Mouse (Mus musculus) kidney, embryonic 16.5 days (tissue): ENCODE measurements around the gene Mtx1. TPM values are rescaled to one million over a fixed set of nuclear protein-coding genes. Genes with fewer than 3 reads are reported as not detected.

Source experiments
- ATAC-seq: fragments of 200-750 bp; cut with Nextera tagmentation; 2 replicates; pipeline ENCODE4 v1.8.0; 2017; ENCODE audit warnings: moderate TSS enrichment; ENCODE audit not compliant: low FRiP score, low TSS enrichment
- H3K27ac ChIP-seq: fragments of 300-500 bp; sonication (generic); 2 replicates; pipeline ENCODE4 v1.5.1; 2014; ENCODE audit warnings: low read length
- H3K27me3 ChIP-seq: fragments of 300-500 bp; sonication (generic); 2 replicates; pipeline ENCODE4 v1.6.1; 2014; ENCODE audit warnings: low read length, control low read depth, mixed read lengths; ENCODE audit not compliant: insufficient read depth
- H3K36me3 ChIP-seq: fragments of 300-500 bp; sonication (generic); 2 replicates; pipeline ENCODE4 v1.6.1; 2014; ENCODE audit warnings: low read length, control low read depth, mixed read lengths; ENCODE audit not compliant: insufficient read depth
- H3K4me1 ChIP-seq: fragments of 300-500 bp; sonication (generic); 2 replicates; pipeline ENCODE4 v1.6.1; 2014; ENCODE audit warnings: low read length, control low read depth, mixed read lengths; ENCODE audit not compliant: insufficient read depth
- H3K4me2 ChIP-seq: fragments of 300-500 bp; sonication (generic); replicated peaks from 2 replicates; pipeline ENCODE4 v1.6.1; 2014; ENCODE audit warnings: low read depth, low read length
- H3K4me3 ChIP-seq: fragments of 300-500 bp; sonication (generic); 2 replicates; pipeline ENCODE4 v1.5.1; 2014; ENCODE audit warnings: mild to moderate bottlenecking, low read length
- H3K9ac ChIP-seq: fragments of 300-500 bp; sonication (generic); replicated peaks from 2 replicates; pipeline ENCODE4 v1.6.1; 2014; ENCODE audit warnings: low read length
- H3K9me3 ChIP-seq: fragments of 300-500 bp; sonication (generic); 2 replicates; pipeline ENCODE4 v1.6.1; 2016; ENCODE audit warnings: low read length, control low read depth
- WGBS: fragments of 180-500 bp; shearing (Covaris S2); extraction: QIAGEN DNeasy Blood & Tissue Kit; methylation state at CpG from one replicate; pipeline ENCODE4 v1.1.7; 2014; 5-methylcytosine and 5-hydroxymethylcytosine counted together
- polyA plus RNA-seq: library from polyadenylated mRNA; unstranded; fragments of >200 nt; fragmentation: Nextera tagmentation; extraction: Ambion mirVana; gene quantifications from 2 replicates; pipeline ENCODE4 v1.2.1, GENCODE M21; 2015

The Mtx1 gene
- polyA plus RNA-seq, 1 experiment from 2014 or later: 227 TPM

DNA sequence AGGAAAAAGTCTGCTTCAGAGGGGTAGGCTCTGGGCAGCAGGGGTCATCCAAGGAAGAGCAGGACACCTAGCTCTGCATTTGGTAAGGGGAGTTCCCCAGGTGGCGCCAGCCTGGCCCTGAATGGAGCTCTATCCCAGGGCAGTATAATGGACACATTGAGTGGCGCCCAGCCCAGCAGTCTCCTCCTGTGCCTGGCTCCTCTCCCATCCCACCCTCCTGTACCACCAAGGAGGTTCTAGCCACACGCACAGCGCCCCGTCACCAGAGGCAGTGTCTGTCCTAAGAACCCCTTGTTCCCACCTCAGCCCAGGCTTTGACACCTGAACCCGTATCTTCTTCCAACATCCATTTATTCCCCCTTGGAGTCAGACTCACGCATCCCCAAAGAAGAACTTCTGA is 17.2 kb downstream of the Mtx1 start:
- Histone ChIP-seq H3K36me3 (peaks cover 40% of the 10 kb centered on the region), H3K4me1 (peaks cover 22% of the 10 kb centered on the region), H3K9me3 (no peaks in the 10 kb centered on the region), H3K9ac (no peak overlapping the region), H3K4me2 (no peak overlapping the region), H3K27ac (peak overlapping the region; percentile 23; the same call in 1 of the 2 replicates), H3K4me3 (no peak overlapping the region), H3K27me3 (no peaks in the 10 kb centered on the region)
- no peak for ATAC-seq
- WGBS: 86% methylated on average over 7 of the region's 7 CpGs

- Histone ChIP-seq H3K4me2 (no peak overlapping the region), H3K4me1 (peaks cover 16% of the 10 kb centered on the region), H3K36me3 (peaks cover 40% of the 10 kb centered on the region), H3K27ac (no peak overlapping the region), H3K4me3 (no peak overlapping the region), H3K27me3 (no peaks in the 10 kb centered on the region), H3K9me3 (no peaks in the 10 kb centered on the region), H3K9ac (no peak overlapping the region)
- no peak for ATAC-seq
- 86% methylated on average over 6 of the region's 6 CpGs for WGBS
Observed at GRCm38 (mm10) chr3:89208736-89209135, 18.2 kb downstream of the Mtx1 start.

GRCm38 (mm10) chr3:89208075-89208657 is 18.7 kb downstream of the Mtx1 start:
- H3K27ac ChIP-seq: no peak overlapping the region
- ATAC-seq: no peak
- H3K4me1 ChIP-seq: peaks cover 18% of the 10 kb centered on the region
- H3K4me3 ChIP-seq: no peak overlapping the region
- WGBS: 83% methylated on average over 13 of the region's 13 CpGs
- no peaks in the 10 kb centered on the region for H3K9me3 ChIP-seq
- H3K36me3 ChIP-seq: peaks cover 40% of the 10 kb centered on the region
- H3K4me2 ChIP-seq: no peak overlapping the region
- H3K27me3 ChIP-seq: no peaks in the 10 kb centered on the region
- H3K9ac ChIP-seq: no peak overlapping the region

GRCm38 (mm10) chr3:89206695-89207094 is 20.2 kb downstream of the Mtx1 start:
- no peaks in the 10 kb centered on the region for H3K27me3 ChIP-seq
- no peak overlapping the region for H3K4me3 ChIP-seq
- no peak for ATAC-seq
- peaks cover 12% of the 10 kb centered on the region for H3K4me1 ChIP-seq
- 72% methylated on average over 2 of the region's 2 CpGs for WGBS
- no peak overlapping the region for H3K4me2 ChIP-seq
- peaks cover 40% of the 10 kb centered on the region for H3K36me3 ChIP-seq
- no peak overlapping the region for H3K27ac ChIP-seq
- H3K9ac ChIP-seq: no peak overlapping the region
- no peaks in the 10 kb centered on the region for H3K9me3 ChIP-seq

GRCm38 (mm10) chr3:89206079-89206478 is 20.8 kb downstream of the Mtx1 start:
- no peak overlapping the region for H3K4me2 ChIP-seq
- WGBS: 90% methylated on average over 7 of the region's 7 CpGs
- H3K27me3 ChIP-seq: no peaks in the 10 kb centered on the region
- H3K36me3 ChIP-seq: peaks cover 40% of the 10 kb centered on the region
- no peak overlapping the region for H3K27ac ChIP-seq
- peaks cover 12% of the 10 kb centered on the region for H3K4me1 ChIP-seq
- H3K9me3 ChIP-seq: no peaks in the 10 kb centered on the region
- H3K4me3 ChIP-seq: no peak overlapping the region
- ATAC-seq: no peak
- H3K9ac ChIP-seq: no peak overlapping the region

DNA sequence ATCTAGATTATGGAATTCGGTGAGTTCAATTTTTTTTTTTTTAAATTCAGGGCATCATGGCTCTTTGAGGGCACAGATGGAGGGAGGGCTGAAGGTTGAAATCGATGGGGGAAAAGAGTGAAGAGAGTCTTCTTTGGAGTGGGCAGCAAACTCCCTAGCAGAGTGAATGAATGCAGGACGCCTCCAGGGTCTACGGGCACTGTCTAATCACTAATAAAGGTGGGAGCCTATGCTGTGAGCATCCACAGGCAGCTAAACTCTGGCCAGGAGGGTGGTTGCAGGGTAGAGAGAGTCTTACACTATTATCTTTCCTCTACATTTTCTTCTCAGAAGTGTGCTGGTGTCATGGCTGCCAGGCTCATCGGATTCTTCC is 23.8 kb downstream of the Mtx1 start:
- 37% methylated on average over 5 of the region's 5 CpGs for WGBS
- no peak overlapping the region for H3K27ac ChIP-seq
- peaks cover 19% of the 10 kb centered on the region; the same call in 1 of the 2 replicates for H3K36me3 ChIP-seq
- peak overlapping the region; percentile 75 for H3K4me2 ChIP-seq
- H3K4me3 ChIP-seq: peak overlapping the region; percentile 64
- peaks cover 5% of the 10 kb centered on the region for H3K4me1 ChIP-seq
- peak overlapping the region; percentile 67 for H3K9ac ChIP-seq
- ATAC-seq: no peak
- H3K9me3 ChIP-seq: no peaks in the 10 kb centered on the region
- no peaks in the 10 kb centered on the region for H3K27me3 ChIP-seq

DNA sequence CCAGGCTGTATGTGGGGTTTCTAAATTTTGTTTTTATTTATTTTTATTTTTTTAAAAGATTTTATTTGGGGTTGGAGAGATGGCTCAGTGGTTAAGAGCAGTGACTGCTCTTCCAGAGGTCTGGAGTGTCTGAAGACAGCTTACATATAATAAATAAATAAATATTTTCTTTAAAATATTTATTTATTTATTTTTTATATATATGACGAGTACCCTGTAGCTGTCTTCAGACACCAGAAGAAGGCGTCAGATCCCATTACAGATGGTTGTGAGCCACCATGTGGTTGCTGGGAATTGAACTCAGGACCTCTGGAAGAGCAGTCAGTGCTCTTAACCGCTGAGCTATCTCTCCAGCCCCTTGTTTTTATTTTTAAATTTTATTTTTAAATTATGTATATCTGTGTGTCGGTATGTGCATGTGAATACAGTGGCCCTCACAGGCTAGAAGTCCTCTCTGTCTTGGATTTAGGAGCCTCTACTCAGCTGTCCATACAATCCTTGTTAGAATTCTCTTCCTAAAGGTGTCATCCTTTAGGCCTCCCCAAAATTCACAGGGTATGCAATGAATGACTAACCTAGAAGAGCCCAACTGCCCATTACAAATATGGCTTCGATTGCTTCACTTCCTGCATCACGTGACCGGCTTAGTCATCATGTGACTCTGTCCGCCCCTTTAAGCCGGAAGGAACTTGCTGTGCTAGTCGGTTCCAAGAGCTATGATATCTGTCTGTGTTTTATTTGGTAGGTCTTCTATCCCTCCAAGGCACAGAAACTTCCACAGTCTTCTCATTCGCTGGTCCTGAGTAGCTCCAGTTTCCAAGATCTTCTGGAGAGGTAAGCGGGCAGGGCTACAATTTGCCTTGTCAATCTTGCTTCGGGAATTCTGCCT is 24.4 kb downstream of the Mtx1 start, which contains the start of gene Gba:
Gene Gba (plus strand): TSS at position 676 of the 889 bp plus-strand sequence.
- H3K27me3 ChIP-seq: no peaks in the 10 kb centered on the region
- no peak within 1 kb of the TSS for H3K27ac ChIP-seq
- peaks cover 5% of the 10 kb centered on the region for H3K4me1 ChIP-seq
- H3K9ac ChIP-seq: peak within 1 kb of the TSS; percentile 67
- peak; percentile 78 for ATAC-seq
- peaks cover 12% of the 10 kb centered on the region; the same call in 1 of the 2 replicates for H3K36me3 ChIP-seq
- no peaks in the 10 kb centered on the region for H3K9me3 ChIP-seq
- H3K4me3 ChIP-seq: peak within 1 kb of the TSS; percentile 64
- WGBS: 28% methylated on average over 13 of the region's 13 CpGs
- peak within 1 kb of the TSS; percentile 75 for H3K4me2 ChIP-seq

GRCm38 (mm10) chr3:89199839-89200238 is 27.0 kb downstream of the Mtx1 start:
- no peaks in the 10 kb centered on the region for H3K9me3 ChIP-seq
- no peak overlapping the region for H3K4me3 ChIP-seq
- no peaks in the 10 kb centered on the region for H3K36me3 ChIP-seq
- H3K9ac ChIP-seq: no peak overlapping the region
- peaks cover 14% of the 10 kb centered on the region for H3K4me1 ChIP-seq
- 84% methylated on average over 3 of the region's 3 CpGs for WGBS
- H3K4me2 ChIP-seq: no peak overlapping the region
- ATAC-seq: no peak
- H3K27ac ChIP-seq: no peak overlapping the region
- H3K27me3 ChIP-seq: no peaks in the 10 kb centered on the region

DNA sequence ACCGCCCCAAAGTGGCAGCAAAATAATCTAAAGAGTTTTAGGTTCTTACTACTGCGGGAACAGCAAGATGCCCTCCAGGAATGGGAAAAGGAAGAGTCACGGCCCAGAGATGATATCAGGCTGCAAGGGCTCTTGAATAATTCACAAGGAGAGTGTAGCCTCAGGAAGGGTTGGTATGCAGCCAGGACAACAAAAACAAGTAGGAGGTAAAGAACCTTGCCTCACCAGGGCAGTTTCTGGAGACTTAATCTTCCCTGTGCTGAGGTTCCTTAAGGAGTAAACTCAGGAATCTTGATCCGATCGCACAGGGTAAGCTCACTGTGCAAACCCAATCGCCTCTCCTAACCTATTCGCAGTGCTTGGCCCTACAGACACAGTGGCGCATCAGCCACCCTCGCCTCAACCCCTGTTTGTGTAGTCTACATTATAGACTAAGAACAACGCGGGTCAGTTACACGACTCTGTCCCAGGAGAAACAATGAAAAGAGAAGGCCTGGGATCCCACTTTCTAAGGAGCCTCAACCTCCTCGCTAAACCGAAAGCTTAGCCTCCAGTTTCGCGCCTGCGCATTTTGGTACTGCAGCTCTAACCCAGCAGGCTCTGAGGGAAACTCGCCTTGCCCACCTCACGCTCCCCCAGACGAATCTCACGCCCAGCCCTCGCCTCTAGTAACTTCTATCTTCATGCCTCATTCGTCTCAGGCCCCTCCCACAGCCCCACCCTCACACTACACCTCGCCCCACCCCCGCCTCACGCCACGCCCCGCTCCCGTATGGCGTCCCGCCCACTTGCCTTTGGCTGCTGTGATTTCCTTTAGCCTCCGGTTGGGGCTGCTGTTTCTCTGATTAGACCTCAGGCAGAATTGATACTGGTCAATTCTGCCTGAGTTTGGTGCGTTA is 30.7 kb downstream of the Mtx1 start:
- 6% methylated on average over 33 of the region's 33 CpGs for WGBS
- H3K27ac ChIP-seq: peak overlapping the region; percentile 88
- H3K9ac ChIP-seq: peak overlapping the region; percentile 87
- peaks cover 9% of the 10 kb centered on the region for H3K4me1 ChIP-seq
- H3K4me3 ChIP-seq: peak overlapping the region; percentile 55
- no peaks in the 10 kb centered on the region for H3K9me3 ChIP-seq
- no peaks in the 10 kb centered on the region for H3K27me3 ChIP-seq
- ATAC-seq: peak; percentile 96
- peak overlapping the region; percentile 54 for H3K4me2 ChIP-seq
- no peaks in the 10 kb centered on the region for H3K36me3 ChIP-seq
